Mouse (Mus musculus): ENCODE results near the gene Higd2a. TPM values are rescaled to one million over a fixed set of nuclear protein-coding genes. Genes with fewer than 3 reads are reported as not detected.
A peak's percentile ranks its signal among the peaks of the same experiment; 100 is the strongest.

Higd2a gene
- 246 and 295 TPM in 2 replicates for polyA plus RNA-seq (2014; fragmentation: Nextera tagmentation; extraction: Ambion mirVana)

GRCm38 (mm10) chr13:54589996-54590951, at the start of gene Higd2a, which contains the start of gene Nop16:
Higd2a (plus strand) TSS chr13:54590207.
Nop16 (minus strand) TSS chr13:54590090.
- no peaks in the 10 kb centered on the region for H3K9me3 ChIP-seq (ENCODE audit: control insufficient read depth, low read length)
- H3K4me1 ChIP-seq (ENCODE audit: control insufficient read depth, insufficient read depth, low read length), result peaks cover 14% of the 10 kb centered on the region; the same call in 1 of the 2 replicates
- H3K9ac ChIP-seq (replicated peaks; ENCODE audit: low read depth, low read length), result peak within 1 kb of the TSS; percentile 72
- H3K36me3 ChIP-seq (ENCODE audit: control insufficient read depth, insufficient read depth, low read length), result peaks cover 5% of the 10 kb centered on the region; the same call in 1 of the 2 replicates
- peak within 1 kb of the TSS; percentile 70 for H3K4me3 ChIP-seq (ENCODE audit: low read depth, low read length)
- H3K27me3 ChIP-seq (ENCODE audit: control insufficient read depth, insufficient read depth, low read length), result no peaks in the 10 kb centered on the region
- peak within 1 kb of the TSS; percentile 89 for H3K27ac ChIP-seq (ENCODE audit: low read depth, low read length)
- H3K4me2 ChIP-seq (ENCODE audit: low read depth, low read length), result peak within 1 kb of the TSS; percentile 72
- under 1% methylated on average over 50 of the region's 51 CpGs for WGBS
- ATAC-seq (ENCODE audit: low read depth), result peak; percentile 97

GRCm38 (mm10) chr13:54548036-54548435, 42.0 kb upstream of the Higd2a start:
- 90% methylated on average over 7 of the region's 7 CpGs for WGBS
- Histone ChIP-seq H3K9ac (replicated peaks; ENCODE audit: low read depth, low read length) (no peak overlapping the region), H3K36me3 (ENCODE audit: control insufficient read depth, insufficient read depth, low read length) (peaks cover 44% of the 10 kb centered on the region), H3K27ac (ENCODE audit: low read depth, low read length) (no peak overlapping the region), H3K4me3 (ENCODE audit: low read depth, low read length) (no peak overlapping the region), H3K4me2 (ENCODE audit: low read depth, low read length) (no peak overlapping the region), H3K27me3 (ENCODE audit: control insufficient read depth, insufficient read depth, low read length) (no peaks in the 10 kb centered on the region), H3K4me1 (ENCODE audit: control insufficient read depth, insufficient read depth, low read length) (no peaks in the 10 kb centered on the region), H3K9me3 (ENCODE audit: control insufficient read depth, low read length) (no peaks in the 10 kb centered on the region)
- no peak for ATAC-seq (ENCODE audit: low read depth)

GRCm38 (mm10) chr13:54556176-54556575, 33.8 kb upstream of the Higd2a start:
- peaks cover 66% of the 10 kb centered on the region for H3K36me3 ChIP-seq (ENCODE audit: control insufficient read depth, insufficient read depth, low read length)

GRCm38 (mm10) chr13:54556796-54557195, 33.2 kb upstream of the Higd2a start:
- Histone ChIP-seq H3K27me3 (ENCODE audit: control insufficient read depth, insufficient read depth, low read length) (no peaks in the 10 kb centered on the region), H3K4me3 (ENCODE audit: low read depth, low read length) (no peak overlapping the region), H3K4me1 (ENCODE audit: control insufficient read depth, insufficient read depth, low read length) (no peaks in the 10 kb centered on the region), H3K36me3 (ENCODE audit: control insufficient read depth, insufficient read depth, low read length) (peaks cover 65% of the 10 kb centered on the region), H3K9me3 (ENCODE audit: control insufficient read depth, low read length) (no peaks in the 10 kb centered on the region), H3K4me2 (ENCODE audit: low read depth, low read length) (no peak overlapping the region), H3K27ac (ENCODE audit: low read depth, low read length) (no peak overlapping the region), H3K9ac (replicated peaks; ENCODE audit: low read depth, low read length) (no peak overlapping the region)
- ATAC-seq (ENCODE audit: low read depth), result no peak
- WGBS, result 95% methylated on average over 3 of the region's 3 CpGs

More at GRCm38 (mm10) chr13:54556176-54556575, 33.8 kb upstream of the Higd2a start:
- no peaks in the 10 kb centered on the region for H3K27me3 ChIP-seq (ENCODE audit: control insufficient read depth, insufficient read depth, low read length)
- WGBS, result 95% methylated on average over 9 of the region's 9 CpGs
- no peaks in the 10 kb centered on the region for H3K9me3 ChIP-seq (ENCODE audit: control insufficient read depth, low read length)
- no peaks in the 10 kb centered on the region for H3K4me1 ChIP-seq (ENCODE audit: control insufficient read depth, insufficient read depth, low read length)
- no peak overlapping the region for H3K9ac ChIP-seq (replicated peaks; ENCODE audit: low read depth, low read length)
- no peak for ATAC-seq (ENCODE audit: low read depth)
- no peak overlapping the region for H3K4me3 ChIP-seq (ENCODE audit: low read depth, low read length)
- H3K4me2 ChIP-seq (ENCODE audit: low read depth, low read length), result no peak overlapping the region
- H3K27ac ChIP-seq (ENCODE audit: low read depth, low read length), result no peak overlapping the region

GRCm38 (mm10) chr13:54557652-54558051, 32.4 kb upstream of the Higd2a start:
- H3K9me3 ChIP-seq (ENCODE audit: control insufficient read depth, low read length), result no peaks in the 10 kb centered on the region
- peaks cover 65% of the 10 kb centered on the region for H3K36me3 ChIP-seq (ENCODE audit: control insufficient read depth, insufficient read depth, low read length)
- no peak overlapping the region for H3K4me2 ChIP-seq (ENCODE audit: low read depth, low read length)
- H3K4me1 ChIP-seq (ENCODE audit: control insufficient read depth, insufficient read depth, low read length), result no peaks in the 10 kb centered on the region
- ATAC-seq (ENCODE audit: low read depth), result no peak
- no peak overlapping the region for H3K27ac ChIP-seq (ENCODE audit: low read depth, low read length)
- H3K4me3 ChIP-seq (ENCODE audit: low read depth, low read length), result no peak overlapping the region
- H3K27me3 ChIP-seq (ENCODE audit: control insufficient read depth, insufficient read depth, low read length), result no peaks in the 10 kb centered on the region
- H3K9ac ChIP-seq (replicated peaks; ENCODE audit: low read depth, low read length), result no peak overlapping the region
- WGBS, result 95% methylated on average over 1 of the region's 1 CpGs

GRCm38 (mm10) chr13:54559656-54560055, 30.4 kb upstream of the Higd2a start:
- no peak overlapping the region for H3K27ac ChIP-seq (ENCODE audit: low read depth, low read length)
- ATAC-seq (ENCODE audit: low read depth), result no peak
- H3K4me2 ChIP-seq (ENCODE audit: low read depth, low read length), result no peak overlapping the region
- peaks cover 5% of the 10 kb centered on the region; the same call in 1 of the 2 replicates for H3K4me1 ChIP-seq (ENCODE audit: control insufficient read depth, insufficient read depth, low read length)
- no peak overlapping the region for H3K4me3 ChIP-seq (ENCODE audit: low read depth, low read length)
- no peaks in the 10 kb centered on the region for H3K9me3 ChIP-seq (ENCODE audit: control insufficient read depth, low read length)
- no peaks in the 10 kb centered on the region for H3K27me3 ChIP-seq (ENCODE audit: control insufficient read depth, insufficient read depth, low read length)
- WGBS, result 98% methylated on average over 2 of the region's 2 CpGs
- H3K9ac ChIP-seq (replicated peaks; ENCODE audit: low read depth, low read length), result no peak overlapping the region
- peaks cover 51% of the 10 kb centered on the region for H3K36me3 ChIP-seq (ENCODE audit: control insufficient read depth, insufficient read depth, low read length)

- H3K9me3 ChIP-seq (ENCODE audit: control insufficient read depth, low read length), result no peaks in the 10 kb centered on the region
- WGBS, result 96% methylated on average over 7 of the region's 7 CpGs
- no peak overlapping the region for H3K4me3 ChIP-seq (ENCODE audit: low read depth, low read length)
- no peak overlapping the region for H3K4me2 ChIP-seq (ENCODE audit: low read depth, low read length)
- no peak for ATAC-seq (ENCODE audit: low read depth)
- no peak overlapping the region for H3K27ac ChIP-seq (ENCODE audit: low read depth, low read length)
- no peak overlapping the region for H3K9ac ChIP-seq (replicated peaks; ENCODE audit: low read depth, low read length)
- H3K36me3 ChIP-seq (ENCODE audit: control insufficient read depth, insufficient read depth, low read length), result peaks cover 50% of the 10 kb centered on the region
- no peaks in the 10 kb centered on the region; the same call in 1 of the 2 replicates for H3K27me3 ChIP-seq (ENCODE audit: control insufficient read depth, insufficient read depth, low read length)
- peaks cover 5% of the 10 kb centered on the region; the same call in 1 of the 2 replicates for H3K4me1 ChIP-seq (ENCODE audit: control insufficient read depth, insufficient read depth, low read length)
Measured at GRCm38 (mm10) chr13:54560608-54561007, 29.4 kb upstream of the Higd2a start.

GRCm38 (mm10) chr13:54562562-54562961, 27.4 kb upstream of the Higd2a start:
- no peak overlapping the region for H3K4me3 ChIP-seq (ENCODE audit: low read depth, low read length)
- peaks cover 33% of the 10 kb centered on the region for H3K36me3 ChIP-seq (ENCODE audit: control insufficient read depth, insufficient read depth, low read length)
- WGBS, result 84% methylated on average over 7 of the region's 7 CpGs
- no peaks in the 10 kb centered on the region; the same call in 1 of the 2 replicates for H3K27me3 ChIP-seq (ENCODE audit: control insufficient read depth, insufficient read depth, low read length)
- H3K27ac ChIP-seq (ENCODE audit: low read depth, low read length), result no peak overlapping the region
- no peak for ATAC-seq (ENCODE audit: low read depth)
- peaks cover 5% of the 10 kb centered on the region; the same call in 1 of the 2 replicates for H3K4me1 ChIP-seq (ENCODE audit: control insufficient read depth, insufficient read depth, low read length)
- H3K9me3 ChIP-seq (ENCODE audit: control insufficient read depth, low read length), result no peaks in the 10 kb centered on the region
- H3K4me2 ChIP-seq (ENCODE audit: low read depth, low read length), result no peak overlapping the region
- H3K9ac ChIP-seq (replicated peaks; ENCODE audit: low read depth, low read length), result no peak overlapping the region

Data from neural tube, embryonic 14.5 days (tissue).